Mouse (Mus musculus) heart, embryonic 10.5 days (tissue): ENCODE measurements at regions not wholly inside any gene's neighbourhood (a gene's known extent, or its start where the extent isn't known, plus 50 kb on each side); places are given as distances from the start of the nearest gene placed in this dataset.

Experiments used
- DNase-seq: peaks from one replicate; pipeline ENCODE4 v3.0.0-alpha.2; 2017; ENCODE audit warnings: low spot score
- H3K27ac ChIP-seq: fragments of 300-500 bp; sonication (generic); 2 replicates; pipeline ENCODE4 v1.5.1; 2016; ENCODE audit warnings: mild to moderate bottlenecking
- H3K27me3 ChIP-seq: fragments of 300-500 bp; sonication (generic); 2 replicates; pipeline ENCODE4 v1.6.1; 2016; ENCODE audit warnings: mild to moderate bottlenecking; ENCODE audit not compliant: poor library complexity, insufficient read depth, severe bottlenecking
- H3K36me3 ChIP-seq: fragments of 300-500 bp; sonication (generic); 2 replicates; pipeline ENCODE4 v1.6.1; 2016; ENCODE audit warnings: mild to moderate bottlenecking, moderate library complexity
- H3K4me1 ChIP-seq: fragments of 300-500 bp; sonication (generic); 2 replicates; pipeline ENCODE4 v1.6.1; 2016; ENCODE audit warnings: mild to moderate bottlenecking
- H3K4me3 ChIP-seq: fragments of 300-500 bp; sonication (generic); 2 replicates; pipeline ENCODE4 v1.5.1; 2016; ENCODE audit warnings: mild to moderate bottlenecking, moderate library complexity
- H3K9me3 ChIP-seq: fragments of 300-500 bp; sonication (generic); 2 replicates; pipeline ENCODE4 v1.6.1; 2016; ENCODE audit warnings: mild to moderate bottlenecking, moderate library complexity
- WGBS: fragments of 180-500 bp; shearing (Covaris S2); methylation state at CpG from one replicate; pipeline ENCODE4 v1.1.7; 2016; 5-methylcytosine and 5-hydroxymethylcytosine counted together

DNA sequence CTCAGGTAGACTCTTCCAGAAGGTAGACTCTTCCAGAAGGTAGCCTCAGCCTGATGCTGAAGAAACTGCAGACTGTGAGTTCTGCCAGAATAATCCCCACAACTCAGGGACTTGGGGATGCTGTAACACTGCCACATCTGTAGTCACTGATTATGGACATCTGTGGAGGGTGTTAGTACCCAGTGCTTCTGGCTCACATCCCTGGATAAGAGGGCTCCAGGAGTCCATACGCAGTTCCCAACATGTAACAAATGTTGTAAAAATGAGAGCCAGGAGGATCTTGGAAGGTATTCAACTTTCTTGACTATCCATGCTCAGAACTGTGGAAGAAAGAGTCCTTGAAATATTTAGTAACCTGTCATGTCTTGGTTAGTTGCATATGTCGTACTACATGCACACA, 200.7 kb upstream of the Rnd3 start:
- no peaks in the 10 kb centered on the region for H3K9me3 ChIP-seq
- no peaks in the 10 kb centered on the region for H3K4me1 ChIP-seq
- DNase-seq: no peak
- no peaks in the 10 kb centered on the region for H3K36me3 ChIP-seq
- H3K27me3 ChIP-seq: no peaks in the 10 kb centered on the region
- no peak overlapping the region for H3K27ac ChIP-seq
- H3K4me3 ChIP-seq: no peak overlapping the region
- WGBS: 81% methylated on average over 2 of the region's 2 CpGs

DNA sequence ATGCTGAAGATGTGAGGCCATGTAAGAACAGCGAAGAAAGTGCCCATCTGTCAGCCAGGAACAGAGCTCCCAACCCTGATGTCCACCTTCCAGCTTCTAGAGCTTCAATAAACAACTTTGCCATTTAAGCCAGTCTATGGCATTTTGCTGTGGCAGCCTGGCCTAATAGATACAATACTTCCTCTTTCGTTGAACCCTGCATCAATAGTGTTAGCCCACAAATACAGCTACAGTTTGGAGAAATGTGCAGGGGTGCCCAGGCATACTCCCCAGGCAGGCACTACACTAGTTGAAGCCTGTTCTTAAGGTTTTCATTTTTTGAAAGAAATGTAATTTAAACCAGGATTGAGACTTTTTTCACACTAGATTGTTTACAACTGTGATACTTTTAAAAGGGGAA, 199.9 kb upstream of the Rnd3 start:
- no peak overlapping the region for H3K4me3 ChIP-seq
- 84% methylated on average over 2 of the region's 2 CpGs for WGBS
- no peak overlapping the region for H3K27ac ChIP-seq
- no peaks in the 10 kb centered on the region for H3K27me3 ChIP-seq
- H3K4me1 ChIP-seq: no peaks in the 10 kb centered on the region
- H3K9me3 ChIP-seq: no peaks in the 10 kb centered on the region
- DNase-seq: no peak
- H3K36me3 ChIP-seq: no peaks in the 10 kb centered on the region

DNA sequence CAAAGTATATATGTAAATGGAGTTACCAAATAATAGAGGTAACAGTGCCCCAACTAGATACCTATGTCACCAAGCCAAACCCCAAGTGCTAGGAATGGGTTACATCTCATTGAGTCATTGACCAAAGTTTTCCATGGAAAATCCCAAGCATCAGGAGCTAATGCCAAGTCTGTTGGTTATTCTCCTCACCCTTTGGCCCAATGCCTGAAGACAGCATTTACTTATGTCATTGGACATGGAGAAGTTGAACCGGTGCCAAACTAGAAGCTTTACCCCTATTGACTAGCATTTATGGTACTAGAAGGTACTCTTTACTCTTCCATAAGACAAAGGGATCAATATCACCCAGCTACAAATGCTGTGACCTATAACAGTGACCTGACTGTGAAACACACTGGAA, 198.2 kb upstream of the Rnd3 start:
- no peak overlapping the region for H3K27ac ChIP-seq
- H3K36me3 ChIP-seq: no peaks in the 10 kb centered on the region
- no peak for DNase-seq
- no peaks in the 10 kb centered on the region for H3K9me3 ChIP-seq
- H3K4me1 ChIP-seq: no peaks in the 10 kb centered on the region
- no peaks in the 10 kb centered on the region for H3K27me3 ChIP-seq
- 82% methylated on average over 1 of the region's 1 CpGs for WGBS
- no peak overlapping the region for H3K4me3 ChIP-seq

DNA sequence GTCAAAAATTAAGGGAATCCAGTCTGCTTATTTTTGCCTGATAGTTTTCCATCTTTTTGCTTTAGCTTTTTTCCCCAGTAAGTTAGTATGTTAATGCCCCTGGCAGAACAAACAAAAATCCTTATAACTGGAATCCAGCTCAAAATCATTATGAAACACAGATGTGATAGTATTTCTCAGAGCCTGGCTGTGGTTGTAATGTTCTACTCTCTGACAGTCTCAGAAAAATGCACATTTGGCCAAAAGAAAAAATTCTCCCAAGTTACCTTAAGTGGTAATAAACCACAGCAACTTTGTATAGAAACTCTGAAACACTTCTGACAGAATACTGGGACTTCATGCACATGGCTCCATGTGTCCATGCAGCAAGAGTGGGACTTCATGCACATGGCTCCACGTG, 193.5 kb upstream of the Rnd3 start:
- H3K4me1 ChIP-seq: no peaks in the 10 kb centered on the region
- no peak overlapping the region for H3K27ac ChIP-seq
- no peak for DNase-seq
- H3K4me3 ChIP-seq: no peak overlapping the region
- no peaks in the 10 kb centered on the region for H3K9me3 ChIP-seq
- H3K36me3 ChIP-seq: no peaks in the 10 kb centered on the region
- H3K27me3 ChIP-seq: no peaks in the 10 kb centered on the region
- WGBS: 69% methylated on average over 1 of the region's 1 CpGs

DNA sequence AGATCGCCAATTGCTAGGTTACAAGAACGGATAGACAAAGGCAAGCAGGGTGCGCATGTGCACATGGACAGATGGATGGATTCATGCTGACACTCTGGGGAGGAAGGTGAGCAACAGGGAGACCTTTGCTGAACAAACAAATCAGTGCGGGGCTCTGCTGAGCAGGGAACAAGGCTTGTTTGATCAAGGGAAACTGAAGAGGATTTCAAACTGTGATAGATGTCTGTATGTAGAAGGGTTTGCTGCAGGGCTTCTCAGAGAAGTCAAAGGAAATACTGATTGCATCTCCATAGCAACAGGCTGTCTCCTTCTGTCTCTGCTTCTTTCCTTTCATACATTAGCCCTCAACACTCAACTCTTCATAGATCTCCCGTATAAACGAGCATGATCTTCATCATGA, 185.5 kb upstream of the Rnd3 start:
- H3K9me3 ChIP-seq: no peaks in the 10 kb centered on the region
- no peak for DNase-seq
- no peaks in the 10 kb centered on the region for H3K4me1 ChIP-seq
- no peaks in the 10 kb centered on the region for H3K36me3 ChIP-seq
- H3K4me3 ChIP-seq: no peak overlapping the region
- H3K27me3 ChIP-seq: no peaks in the 10 kb centered on the region
- H3K27ac ChIP-seq: no peak overlapping the region
- WGBS: 76% methylated on average over 6 of the region's 6 CpGs

DNA sequence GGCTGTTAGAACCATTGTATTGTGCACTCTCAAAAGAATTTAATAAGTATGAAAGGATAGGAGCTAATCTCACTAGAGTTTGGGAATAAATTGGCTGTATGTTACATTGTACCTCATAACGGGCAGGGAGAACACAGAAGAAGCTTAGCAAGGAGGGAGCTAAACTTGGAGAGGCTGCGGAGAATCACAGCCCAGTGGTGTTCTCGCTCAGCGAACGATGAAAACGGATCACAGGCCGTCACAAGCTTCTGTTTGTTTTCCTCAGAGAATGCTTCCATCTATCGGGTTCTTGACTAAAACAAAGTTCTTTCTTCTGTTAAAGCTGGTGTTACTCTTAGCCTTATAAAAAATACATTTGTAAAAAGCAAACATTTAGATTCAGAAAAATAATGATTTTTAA, 178.2 kb upstream of the Rnd3 start:
- no peaks in the 10 kb centered on the region for H3K27me3 ChIP-seq
- H3K4me1 ChIP-seq: no peaks in the 10 kb centered on the region
- no peak overlapping the region for H3K4me3 ChIP-seq
- 84% methylated on average over 8 of the region's 8 CpGs for WGBS
- H3K27ac ChIP-seq: no peak overlapping the region
- H3K36me3 ChIP-seq: no peaks in the 10 kb centered on the region
- DNase-seq: no peak
- H3K9me3 ChIP-seq: no peaks in the 10 kb centered on the region

DNA sequence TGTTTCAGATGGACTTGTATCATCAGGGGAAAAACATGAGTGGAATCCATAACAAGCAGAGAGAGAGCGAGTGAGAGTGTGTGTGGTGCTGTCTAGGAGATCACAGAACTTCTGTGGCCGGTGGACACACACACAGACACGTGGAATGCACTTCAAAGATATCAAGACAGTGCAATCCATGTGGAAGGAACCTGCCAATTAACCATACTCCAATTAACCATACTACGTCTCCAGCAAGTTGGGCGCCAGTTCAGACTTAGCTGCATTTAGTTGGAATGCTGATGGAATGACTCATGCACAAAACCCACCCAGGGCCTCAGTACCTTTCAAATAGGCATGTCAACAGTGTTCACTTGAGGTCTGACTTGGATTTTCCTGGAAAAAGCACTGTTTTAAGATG, 172.8 kb upstream of the Rnd3 start:
- no peaks in the 10 kb centered on the region for H3K9me3 ChIP-seq
- no peak overlapping the region for H3K27ac ChIP-seq
- 74% methylated on average over 5 of the region's 5 CpGs for WGBS
- H3K4me1 ChIP-seq: no peaks in the 10 kb centered on the region
- DNase-seq: no peak
- H3K36me3 ChIP-seq: no peaks in the 10 kb centered on the region
- H3K4me3 ChIP-seq: no peak overlapping the region
- no peaks in the 10 kb centered on the region for H3K27me3 ChIP-seq

DNA sequence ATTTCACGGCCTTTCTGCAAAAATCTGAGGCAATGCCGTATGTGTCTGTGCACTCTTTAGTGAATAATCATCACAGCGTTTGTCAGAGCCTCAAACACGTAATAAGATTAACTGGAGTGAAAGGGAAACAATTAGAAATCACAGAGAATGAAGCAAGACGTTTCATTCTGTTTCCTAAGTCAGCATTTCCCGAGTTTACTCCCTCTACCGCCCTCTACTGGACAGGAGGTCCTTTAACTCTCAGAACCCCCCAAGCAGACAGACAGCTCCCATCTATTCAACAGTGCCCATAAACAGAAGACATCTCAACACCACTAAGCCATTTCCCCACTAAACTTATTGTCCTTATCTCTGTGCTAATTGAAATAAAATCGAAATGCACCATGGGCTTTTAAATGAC, 167.5 kb upstream of the Rnd3 start:
- DNase-seq: no peak
- H3K27me3 ChIP-seq: no peaks in the 10 kb centered on the region
- no peak overlapping the region for H3K27ac ChIP-seq
- WGBS: 83% methylated on average over 8 of the region's 8 CpGs
- no peaks in the 10 kb centered on the region for H3K36me3 ChIP-seq
- no peak overlapping the region for H3K4me3 ChIP-seq
- H3K4me1 ChIP-seq: no peaks in the 10 kb centered on the region
- H3K9me3 ChIP-seq: no peaks in the 10 kb centered on the region

DNA sequence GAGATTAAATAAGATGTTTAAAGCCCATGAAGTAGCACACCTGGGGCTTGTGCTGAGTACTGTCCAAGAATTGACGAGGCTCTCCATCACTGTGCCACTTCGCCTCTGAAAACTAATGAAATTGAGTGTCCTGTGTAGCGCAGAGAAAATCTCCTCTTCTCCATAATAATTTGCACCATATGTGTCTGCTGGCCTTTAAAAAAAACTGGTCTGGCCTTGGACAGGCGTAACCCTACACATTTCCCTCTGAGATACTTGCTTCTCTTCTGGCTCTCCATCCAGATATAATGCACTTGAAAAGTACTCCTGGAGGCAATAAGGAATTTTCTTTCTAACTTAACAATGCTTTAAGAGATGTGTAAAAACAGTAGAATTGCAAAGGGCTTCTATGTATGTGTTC, 164.5 kb upstream of the Rnd3 start:
- H3K27ac ChIP-seq: no peak overlapping the region
- H3K4me1 ChIP-seq: no peaks in the 10 kb centered on the region
- no peaks in the 10 kb centered on the region for H3K36me3 ChIP-seq
- 80% methylated on average over 4 of the region's 4 CpGs for WGBS
- H3K27me3 ChIP-seq: no peaks in the 10 kb centered on the region
- no peak overlapping the region for H3K4me3 ChIP-seq
- no peaks in the 10 kb centered on the region for H3K9me3 ChIP-seq
- no peak for DNase-seq

DNA sequence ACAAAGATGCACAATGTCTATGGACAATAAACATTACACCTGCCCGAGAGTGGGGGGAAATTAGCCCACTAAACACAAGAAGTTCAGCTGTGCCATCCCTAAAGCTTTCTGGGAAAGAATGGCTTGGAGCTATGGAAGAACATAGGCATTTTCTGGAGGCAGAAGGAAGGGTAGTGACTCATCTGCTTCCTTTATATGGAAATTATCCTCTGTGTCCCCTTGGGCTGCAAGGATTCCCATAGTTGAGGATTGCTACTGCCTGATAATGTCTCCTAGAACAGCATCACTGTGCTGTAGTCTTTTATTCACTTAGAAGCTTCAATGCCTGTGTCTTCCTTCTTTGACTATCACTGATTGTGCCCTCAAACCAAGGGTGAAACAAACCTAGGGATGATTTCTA, 157.3 kb upstream of the Rnd3 start:
- no peaks in the 10 kb centered on the region for H3K27me3 ChIP-seq

DNA sequence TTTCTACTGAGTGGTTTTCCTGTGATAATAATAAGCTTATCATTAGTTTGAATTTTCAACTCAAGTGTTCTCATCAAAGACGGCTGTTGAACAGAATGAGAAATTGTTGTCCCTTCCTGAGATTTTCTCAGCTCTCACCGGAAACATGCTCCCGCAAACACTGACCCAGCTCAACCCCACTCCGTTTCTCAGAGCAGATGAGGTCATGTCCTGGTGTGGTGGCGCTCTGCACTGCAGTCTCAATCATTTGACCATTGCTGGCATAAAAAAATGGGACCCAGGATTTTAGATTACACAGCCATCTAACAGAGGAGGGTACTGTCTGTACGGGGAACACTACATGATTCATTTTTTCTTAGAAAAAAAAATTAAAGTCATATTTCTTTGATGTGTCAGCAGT, 156.5 kb upstream of the Rnd3 start:
- no peaks in the 10 kb centered on the region for H3K4me1 ChIP-seq
- no peak overlapping the region for H3K4me3 ChIP-seq
- no peak for DNase-seq
- no peaks in the 10 kb centered on the region for H3K9me3 ChIP-seq
- no peak overlapping the region for H3K27ac ChIP-seq
- no peaks in the 10 kb centered on the region for H3K36me3 ChIP-seq
- WGBS: 54% methylated on average over 6 of the region's 6 CpGs
- H3K27me3 ChIP-seq: no peaks in the 10 kb centered on the region

More for the DNA sequence above, 157.3 kb upstream of the Rnd3 start:
- no peak for DNase-seq
- Histone ChIP-seq H3K9me3 (no peaks in the 10 kb centered on the region), H3K4me1 (no peaks in the 10 kb centered on the region), H3K4me3 (no peak overlapping the region), H3K36me3 (no peaks in the 10 kb centered on the region), H3K27ac (no peak overlapping the region)
- 86% methylated on average over 1 of the region's 1 CpGs for WGBS

DNA sequence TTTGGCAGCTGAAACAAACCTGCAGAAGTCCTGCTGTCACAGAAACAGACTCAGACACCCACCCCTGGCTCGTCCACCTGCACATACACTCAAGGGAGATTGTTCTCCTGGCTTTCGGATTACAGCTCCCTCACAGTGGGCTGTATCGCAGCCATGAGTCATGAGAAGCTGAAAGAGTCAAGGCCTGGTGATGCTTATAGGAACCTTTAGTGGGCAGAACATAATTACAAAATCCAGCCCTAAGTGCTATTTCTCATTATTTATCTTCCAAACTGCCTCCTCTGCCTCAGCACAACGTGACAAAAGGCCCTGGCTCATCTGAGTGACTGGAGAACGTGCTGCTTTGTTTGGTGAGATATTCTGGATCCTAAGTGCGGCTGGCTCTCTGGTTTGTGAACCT, 155.8 kb upstream of the Rnd3 start:
- no peaks in the 10 kb centered on the region for H3K36me3 ChIP-seq
- no peaks in the 10 kb centered on the region for H3K9me3 ChIP-seq
- H3K27me3 ChIP-seq: no peaks in the 10 kb centered on the region
- no peaks in the 10 kb centered on the region for H3K4me1 ChIP-seq
- H3K27ac ChIP-seq: no peak overlapping the region
- WGBS: 63% methylated on average over 6 of the region's 6 CpGs
- H3K4me3 ChIP-seq: no peak overlapping the region
- no peak for DNase-seq

DNA sequence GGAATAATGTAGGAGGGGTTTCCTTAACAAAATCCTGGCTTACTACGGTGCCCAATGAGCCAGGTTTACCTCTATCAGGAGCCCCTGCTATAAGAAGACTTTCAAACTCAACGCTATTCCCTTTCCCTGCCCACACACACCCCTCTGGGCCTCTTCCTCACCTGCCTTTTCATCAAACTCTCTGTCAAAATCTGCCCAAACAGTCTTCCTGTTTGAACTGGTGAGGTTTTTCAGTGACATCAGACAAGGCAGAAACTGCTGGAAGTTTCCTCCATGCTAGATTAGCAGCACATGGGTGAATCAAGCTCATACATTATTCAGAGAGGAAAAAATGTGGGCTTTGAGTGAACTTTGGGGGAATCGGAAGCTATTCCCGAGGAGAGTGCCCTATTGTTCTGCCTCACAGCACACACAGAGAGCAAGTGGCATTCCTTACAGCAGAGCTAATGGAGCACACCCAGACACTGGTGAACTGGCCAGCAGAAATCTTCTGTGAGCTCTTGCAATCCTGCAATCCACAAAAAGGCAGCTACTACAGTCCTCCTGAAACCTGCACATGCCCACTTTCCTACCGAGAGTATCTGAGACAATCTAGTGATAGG, 141.8 kb upstream of the Rnd3 start:
- Histone ChIP-seq H3K27ac (0 out of 2 replicates have a peak overlapping the region, but pooled peaks have one; percentile 13), H3K36me3 (no peaks in the 10 kb centered on the region), H3K4me3 (no peak overlapping the region), H3K4me1 (peaks cover 7% of the 10 kb centered on the region), H3K9me3 (no peaks in the 10 kb centered on the region), H3K27me3 (no peaks in the 10 kb centered on the region)
- no peak for DNase-seq
- WGBS: 57% methylated on average over 5 of the region's 5 CpGs

DNA sequence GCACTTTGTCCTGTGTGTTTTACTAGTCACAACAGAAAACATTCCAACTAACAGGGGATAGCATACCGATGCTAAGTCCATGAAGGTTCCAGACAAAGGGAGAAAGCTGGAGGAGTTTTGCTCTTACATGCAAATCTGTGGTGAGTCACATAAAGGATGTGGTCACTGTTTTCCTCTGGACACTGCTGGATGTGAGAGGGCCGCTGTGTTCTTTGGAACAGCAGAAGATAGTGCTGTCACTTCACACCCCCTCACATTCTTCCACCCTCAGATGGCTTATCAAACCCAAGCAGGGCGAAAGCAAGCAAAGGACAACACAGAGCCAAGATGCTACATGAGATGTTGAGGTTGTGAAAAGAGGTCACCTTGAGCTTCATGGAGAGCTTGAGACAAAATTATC, 139.8 kb upstream of the Rnd3 start:
- no peaks in the 10 kb centered on the region for H3K27me3 ChIP-seq
- H3K4me3 ChIP-seq: no peak overlapping the region
- no peak overlapping the region for H3K27ac ChIP-seq
- H3K9me3 ChIP-seq: no peaks in the 10 kb centered on the region
- 39% methylated on average over 3 of the region's 3 CpGs for WGBS
- peaks cover 11% of the 10 kb centered on the region for H3K4me1 ChIP-seq
- no peaks in the 10 kb centered on the region for H3K36me3 ChIP-seq
- DNase-seq: no peak
